Mouse (Mus musculus): ENCODE measurements around the gene Caly. TPM values are rescaled to one million over a fixed set of nuclear protein-coding genes. Genes with fewer than 3 reads are reported as not detected.

The Caly gene
- polyA plus RNA-seq, 1 experiment from 2014 or later = 1.4 TPM

- under 1% methylated on average over 56 of the region's 56 CpGs for WGBS
- H3K4me3 ChIP-seq = peak within 1 kb of the TSS; percentile 53
- no peak within 1 kb of the TSS for H3K27ac ChIP-seq (replicated peaks)
- H3K9me3 ChIP-seq = no peaks in the 10 kb centered on the region
- peak; percentile 53 for DNase-seq (ENCODE audit: low spot score)
- H3K4me1 ChIP-seq = peaks cover 22% of the 10 kb centered on the region
- H3K36me3 ChIP-seq (replicated peaks) = no peaks in the 10 kb centered on the region
- peaks cover 100% of the 10 kb centered on the region for H3K27me3 ChIP-seq (replicated peaks; ENCODE audit: low read depth, poor library complexity, severe bottlenecking)
Observed at GRCm38 (mm10) chr7:140048361-140049114, 33.8 kb downstream of the Caly start, which contains the start of gene Msx3. TSS of gene Msx3 (minus strand) at chr7:140049089.

- no peaks in the 10 kb centered on the region for H3K36me3 ChIP-seq (replicated peaks)
- H3K27ac ChIP-seq (replicated peaks) = no peak overlapping the region; the same call in 1 of the 2 replicates
- H3K4me1 ChIP-seq = peaks cover 22% of the 10 kb centered on the region
- H3K27me3 ChIP-seq (replicated peaks; ENCODE audit: low read depth, poor library complexity, severe bottlenecking) = peaks cover 95% of the 10 kb centered on the region
- under 1% methylated on average over 33 of the region's 33 CpGs for WGBS
- H3K4me3 ChIP-seq = peak overlapping the region; percentile 53
- H3K9me3 ChIP-seq = no peaks in the 10 kb centered on the region
- peak; percentile 67 for DNase-seq (ENCODE audit: low spot score)
Observed at GRCm38 (mm10) chr7:140047811-140048311, 34.5 kb downstream of the Caly start.

- DNase-seq (ENCODE audit: low spot score) = no peak
- 81% methylated on average over 4 of the region's 4 CpGs for WGBS
- H3K27ac ChIP-seq (replicated peaks) = no peak overlapping the region
- H3K27me3 ChIP-seq (replicated peaks; ENCODE audit: low read depth, poor library complexity, severe bottlenecking) = peaks cover 72% of the 10 kb centered on the region
- H3K4me3 ChIP-seq = no peak overlapping the region
- H3K9me3 ChIP-seq = no peaks in the 10 kb centered on the region
- H3K36me3 ChIP-seq (replicated peaks) = peaks cover 7% of the 10 kb centered on the region
- peaks cover 22% of the 10 kb centered on the region for H3K4me1 ChIP-seq
Observed at GRCm38 (mm10) chr7:140045546-140045945, 36.8 kb downstream of the Caly start.

GRCm38 (mm10) chr7:140042728-140043127 is 39.6 kb downstream of the Caly start:
- H3K9me3 ChIP-seq = no peaks in the 10 kb centered on the region
- no peak overlapping the region for H3K27ac ChIP-seq (replicated peaks)
- H3K27me3 ChIP-seq (replicated peaks; ENCODE audit: low read depth, poor library complexity, severe bottlenecking) = peaks cover 44% of the 10 kb centered on the region
- DNase-seq (ENCODE audit: low spot score) = no peak
- peaks cover 2% of the 10 kb centered on the region for H3K4me1 ChIP-seq
- H3K36me3 ChIP-seq (replicated peaks) = peaks cover 30% of the 10 kb centered on the region
- WGBS = 73% methylated on average over 3 of the region's 3 CpGs
- no peak overlapping the region for H3K4me3 ChIP-seq

- no peaks in the 10 kb centered on the region for H3K9me3 ChIP-seq
- H3K4me3 ChIP-seq = peak overlapping the region; percentile 93
- H3K27me3 ChIP-seq (replicated peaks; ENCODE audit: low read depth, poor library complexity, severe bottlenecking) = no peaks in the 10 kb centered on the region
- H3K4me1 ChIP-seq = peaks cover 19% of the 10 kb centered on the region
- peaks cover 52% of the 10 kb centered on the region for H3K36me3 ChIP-seq (replicated peaks)
- H3K27ac ChIP-seq (replicated peaks) = 0 out of 2 replicates have a peak overlapping the region, but pooled peaks have one; percentile 98
- DNase-seq (ENCODE audit: low spot score) = no peak
- 58% methylated on average over 3 of the region's 3 CpGs for WGBS
Observed at GRCm38 (mm10) chr7:140037171-140037555, 45.2 kb downstream of the Caly start.

GRCm38 (mm10) chr7:140036281-140037170 is 45.8 kb downstream of the Caly start, which contains the start of the genes Zfp511 and Tubgcp2:
TSS of gene Zfp511 (plus strand) at chr7:140036391.
TSS of gene Tubgcp2 (minus strand) at chr7:140036669.
- Histone ChIP-seq H3K4me1 (peaks cover 19% of the 10 kb centered on the region), H3K36me3 (replicated peaks) (peaks cover 58% of the 10 kb centered on the region), H3K27me3 (replicated peaks; ENCODE audit: low read depth, poor library complexity, severe bottlenecking) (no peaks in the 10 kb centered on the region), H3K27ac (replicated peaks) (peak within 1 kb of the TSS; percentile 98), H3K4me3 (peak within 1 kb of the TSS; percentile 93), H3K9me3 (no peaks in the 10 kb centered on the region)
- 2% methylated on average over 69 of the region's 69 CpGs for WGBS
- DNase-seq (ENCODE audit: low spot score) = peak; percentile 97

GRCm38 (mm10) chr7:140035456-140035855 is 46.9 kb downstream of the Caly start:
- H3K4me3 ChIP-seq = peak overlapping the region; percentile 93
- H3K9me3 ChIP-seq = no peaks in the 10 kb centered on the region
- H3K4me1 ChIP-seq = peaks cover 19% of the 10 kb centered on the region
- H3K36me3 ChIP-seq (replicated peaks) = peaks cover 61% of the 10 kb centered on the region
- DNase-seq (ENCODE audit: low spot score) = no peak
- H3K27me3 ChIP-seq (replicated peaks; ENCODE audit: low read depth, poor library complexity, severe bottlenecking) = no peaks in the 10 kb centered on the region
- WGBS = 25% methylated on average over 7 of the region's 7 CpGs
- H3K27ac ChIP-seq (replicated peaks) = peak overlapping the region; percentile 98

GRCm38 (mm10) chr7:140033386-140033785 is 49.0 kb downstream of the Caly start:
- H3K36me3 ChIP-seq (replicated peaks) = peaks cover 65% of the 10 kb centered on the region
- no peak for DNase-seq (ENCODE audit: low spot score)
- H3K4me1 ChIP-seq = peaks cover 19% of the 10 kb centered on the region
- no peaks in the 10 kb centered on the region for H3K9me3 ChIP-seq
- 92% methylated on average over 9 of the region's 9 CpGs for WGBS
- no peaks in the 10 kb centered on the region for H3K27me3 ChIP-seq (replicated peaks; ENCODE audit: low read depth, poor library complexity, severe bottlenecking)
- no peak overlapping the region for H3K4me3 ChIP-seq
- H3K27ac ChIP-seq (replicated peaks) = no peak overlapping the region

- WGBS = 96% methylated on average over 10 of the region's 10 CpGs
- no peak for DNase-seq (ENCODE audit: low spot score)
- peaks cover 18% of the 10 kb centered on the region for H3K4me1 ChIP-seq
- H3K9me3 ChIP-seq = no peaks in the 10 kb centered on the region
- peaks cover 69% of the 10 kb centered on the region for H3K36me3 ChIP-seq (replicated peaks)
- no peaks in the 10 kb centered on the region for H3K27me3 ChIP-seq (replicated peaks; ENCODE audit: low read depth, poor library complexity, severe bottlenecking)
- no peak overlapping the region for H3K27ac ChIP-seq (replicated peaks)
- no peak overlapping the region for H3K4me3 ChIP-seq
Observed at GRCm38 (mm10) chr7:140032366-140032765, 50.0 kb downstream of the Caly start.

- 95% methylated on average over 12 of the region's 12 CpGs for WGBS
- Histone ChIP-seq H3K36me3 (replicated peaks) (peaks cover 69% of the 10 kb centered on the region), H3K27me3 (replicated peaks; ENCODE audit: low read depth, poor library complexity, severe bottlenecking) (no peaks in the 10 kb centered on the region), H3K4me3 (no peak overlapping the region), H3K4me1 (peaks cover 12% of the 10 kb centered on the region), H3K9me3 (no peaks in the 10 kb centered on the region), H3K27ac (replicated peaks) (no peak overlapping the region)
- DNase-seq (ENCODE audit: low spot score) = no peak
Observed at GRCm38 (mm10) chr7:140031771-140032170, 50.6 kb downstream of the Caly start.
